Mouse (Mus musculus): ENCODE measurements around the gene Fbxo11.

DNA sequence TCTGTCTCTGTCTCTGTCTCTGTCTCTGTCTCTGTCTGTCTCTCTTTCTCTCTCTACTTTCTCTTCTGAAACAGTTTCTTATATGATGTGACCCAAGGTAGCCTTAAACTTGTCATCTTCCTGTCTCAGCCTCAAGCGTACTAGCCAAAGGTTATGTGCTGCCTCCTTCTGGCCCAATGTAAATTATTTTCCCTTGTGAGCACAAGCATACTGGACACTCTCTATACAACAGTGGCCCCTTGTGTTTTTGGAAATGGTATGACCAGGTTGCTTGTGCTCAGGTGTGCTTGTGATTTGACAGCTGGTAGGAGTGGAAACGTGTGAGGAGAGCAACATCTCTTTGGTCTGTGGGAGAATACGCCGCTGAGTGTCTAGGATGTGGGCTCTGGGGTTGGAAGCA, 42.6 kb upstream of the Fbxo11 start:
- TF ChIP-seq CTCF (IDR thresholded peaks at IDR 0.05; ENCODE audit: low read depth) (peak; percentile 45), EP300 (IDR thresholded peaks at IDR 0.05; ENCODE audit: low read depth) (no peak)
